Mouse (Mus musculus): ENCODE data around the gene Cep290.

DNA sequence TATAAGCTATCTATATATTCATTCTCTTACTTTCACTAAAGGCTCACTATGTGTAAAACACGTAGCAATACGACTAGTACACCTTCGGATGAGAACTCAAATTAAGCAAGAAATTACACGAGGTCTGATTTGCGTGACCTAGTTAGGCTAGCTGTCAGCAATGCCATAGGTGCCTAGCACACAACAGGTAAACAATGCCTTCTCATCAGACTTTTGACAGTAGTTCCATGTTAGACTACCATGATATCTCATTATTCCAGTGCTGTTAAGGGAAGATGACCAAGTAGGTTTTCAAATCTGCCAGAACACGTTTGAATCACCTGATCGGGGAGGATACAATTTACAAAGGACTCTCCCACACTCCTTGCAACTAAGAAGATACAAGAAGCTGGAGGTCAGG, 101.2 kb downstream of the Cep290 start:
- no peak for TF ChIP-seq CTCF (conservative IDR thresholded peaks at IDR 0.05 in 1 of 2, IDR thresholded peaks at IDR 0.05 in 1 of 2; ENCODE audit: low read depth in 2 of 2, low read length in 2 of 2)
- TF ChIP-seq JUND (conservative IDR thresholded peaks at IDR 0.05; ENCODE audit: low read depth, low read length) = no peak
